Mouse (Mus musculus): Measurements from ENCODE around the gene Samm50.

Gene Samm50

GRCm38 (mm10) chr15:84238552-84238951 is 46.5 kb downstream of the Samm50 start:
- DNase-seq (ENCODE audit: low spot score): no peak

- no peak for DNase-seq (ENCODE audit: low spot score)
These were observed 47.0 kb downstream of the Samm50 start for GRCm38 (mm10) chr15:84238991-84239401.

- DNase-seq (ENCODE audit: low spot score): no peak
These were observed 49.5 kb downstream of the Samm50 start for GRCm38 (mm10) chr15:84241520-84241919.

GRCm38 (mm10) chr15:84245104-84245503 is 53.1 kb downstream of the Samm50 start:
- no peak for DNase-seq (ENCODE audit: low spot score)

- DNase-seq (ENCODE audit: low spot score): no peak
These were observed 54.2 kb downstream of the Samm50 start for GRCm38 (mm10) chr15:84246195-84246594.

DNA sequence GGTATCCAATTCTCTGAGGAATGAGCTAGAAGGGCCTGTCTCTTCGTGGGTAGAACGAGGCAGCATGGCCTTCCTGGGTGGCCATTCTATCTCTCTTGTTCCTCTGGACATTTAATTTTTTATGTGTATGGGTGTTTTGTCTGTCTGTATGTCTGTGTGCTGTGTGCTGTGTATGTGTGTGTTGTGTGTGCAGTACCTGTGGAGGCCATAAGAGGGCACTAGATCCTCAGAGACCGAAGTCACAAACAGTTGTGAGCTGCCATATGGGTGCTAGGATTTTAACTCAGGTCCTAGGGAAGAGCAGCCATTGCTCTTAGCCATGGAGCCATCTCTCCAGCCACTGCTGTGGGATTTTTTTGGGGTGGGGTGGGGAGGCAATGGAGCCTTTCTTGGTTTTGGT is 55.3 kb downstream of the Samm50 start:
- no peak for DNase-seq (ENCODE audit: low spot score)

DNA sequence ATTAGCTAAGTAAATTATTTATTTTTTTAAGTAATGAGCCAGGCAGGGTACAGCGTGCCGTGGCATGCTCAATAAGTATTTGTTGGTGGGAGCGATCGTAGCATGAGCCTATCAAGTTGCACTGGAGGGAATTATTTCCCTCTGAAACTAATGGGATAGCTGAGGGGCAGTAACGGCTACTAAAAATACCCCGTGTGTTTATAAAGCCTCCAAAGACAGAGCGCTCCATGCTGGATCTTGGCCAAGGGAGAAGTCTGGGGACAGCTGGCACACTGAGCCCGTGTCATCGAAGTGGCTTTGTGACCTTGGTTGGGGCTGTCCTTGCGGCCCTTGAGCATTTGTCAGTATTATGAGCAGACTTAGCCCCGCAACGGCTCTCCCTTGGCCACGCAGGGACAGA is 59.2 kb downstream of the Samm50 start:
- DNase-seq (ENCODE audit: low spot score): no peak

GRCm38 (mm10) chr15:84252645-84253044 is 60.6 kb downstream of the Samm50 start:
- DNase-seq (ENCODE audit: low spot score): no peak

GRCm38 (mm10) chr15:84253757-84254156 is 61.7 kb downstream of the Samm50 start:
- DNase-seq (ENCODE audit: low spot score): no peak

DNA sequence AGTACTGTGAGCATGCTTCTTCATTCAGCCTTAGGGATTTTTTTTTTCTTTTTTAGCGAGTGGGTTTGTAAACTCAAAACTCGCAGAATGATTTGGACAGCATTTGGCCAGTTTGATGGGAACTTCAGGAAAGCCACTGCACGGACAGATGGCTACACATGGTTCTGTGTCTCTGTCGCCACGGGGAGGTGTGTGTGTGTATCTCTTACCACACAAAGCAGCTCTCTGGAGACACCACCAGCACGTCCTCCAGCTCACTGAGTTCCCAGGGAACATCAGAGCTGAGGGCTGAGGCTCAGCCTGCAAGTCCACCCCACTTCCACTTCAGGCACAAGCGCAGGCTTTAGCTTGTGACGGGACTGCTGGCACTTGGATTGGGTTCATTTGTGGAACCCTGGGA is 62.3 kb downstream of the Samm50 start:
- no peak for DNase-seq (ENCODE audit: low spot score)

- DNase-seq (ENCODE audit: low spot score): no peak
These were observed 64.3 kb downstream of the Samm50 start for GRCm38 (mm10) chr15:84256254-84256850.

GRCm38 (mm10) chr15:84256864-84257263 is 64.8 kb downstream of the Samm50 start:
- no peak for DNase-seq (ENCODE audit: low spot score)

DNA sequence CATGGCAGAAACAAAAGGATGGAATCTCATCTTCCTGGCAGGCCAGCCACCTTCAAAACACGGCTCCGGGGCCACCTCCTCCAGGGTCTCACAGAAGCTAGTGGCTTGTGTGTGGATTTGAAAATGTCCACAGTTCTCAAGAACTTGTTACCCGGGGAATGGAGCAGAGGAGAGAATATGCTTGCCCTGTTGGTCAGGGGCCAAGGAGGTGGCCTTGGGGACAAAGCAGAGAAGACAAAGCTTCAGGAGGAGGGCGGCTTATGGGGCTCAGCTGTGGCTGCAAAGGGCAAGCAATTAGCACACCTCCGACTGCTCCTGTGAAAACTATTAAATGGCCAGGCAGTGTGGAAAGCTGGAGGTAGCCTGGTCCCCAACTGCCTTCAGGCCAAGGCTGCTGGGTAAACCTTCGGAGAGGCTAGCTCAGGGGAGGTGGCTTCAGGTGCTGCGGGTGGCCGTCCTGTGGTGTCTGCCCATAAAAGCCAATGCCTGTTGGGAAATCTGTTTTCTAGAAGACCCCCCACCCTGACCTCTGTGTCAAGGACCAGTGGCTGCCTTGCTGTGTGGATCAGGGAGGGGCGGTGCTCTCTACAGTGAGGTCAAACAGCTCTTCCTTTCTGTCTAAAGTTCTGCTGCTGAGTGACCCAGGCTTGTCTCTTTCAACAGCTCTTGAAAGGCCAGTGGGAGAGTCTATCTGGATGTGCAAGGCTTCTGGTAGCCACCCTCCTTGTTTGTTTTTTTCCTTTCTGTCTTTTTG is 66.7 kb downstream of the Samm50 start:
- no peak for DNase-seq (ENCODE audit: low spot score)

DNA sequence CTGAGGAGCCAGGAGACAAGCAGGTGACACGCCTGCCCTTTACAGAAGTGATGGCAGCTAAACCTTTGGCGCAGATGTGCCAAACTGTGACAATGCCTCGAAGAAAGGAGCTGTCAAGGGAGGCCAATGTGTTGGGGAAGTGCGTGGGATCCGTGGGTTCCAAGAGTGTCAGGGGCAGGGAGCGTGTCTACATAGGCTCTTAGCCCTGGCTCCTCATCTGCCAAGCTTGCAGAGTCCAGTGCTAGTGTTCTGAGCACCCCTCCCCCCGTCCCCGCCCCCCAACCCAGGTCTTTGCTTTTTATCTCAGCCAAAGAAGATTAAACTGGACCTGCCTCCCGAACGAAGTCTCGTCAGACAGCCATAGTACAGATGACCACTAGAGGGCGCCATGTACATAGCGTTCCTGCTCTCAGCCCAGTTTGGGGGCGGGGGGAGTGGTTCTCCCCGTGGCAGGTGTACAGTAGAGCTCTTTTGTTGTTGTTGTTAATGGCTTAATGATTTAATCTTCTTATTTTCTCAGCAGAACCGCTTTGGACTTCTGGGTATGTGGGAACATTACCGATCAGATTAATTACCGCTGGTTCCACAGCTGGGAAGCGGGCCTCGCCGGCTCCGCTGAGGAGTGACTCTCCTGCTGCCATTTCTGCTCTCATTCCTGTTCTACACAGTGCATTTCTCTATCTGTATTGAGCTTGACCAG is 68.2 kb downstream of the Samm50 start:
- DNase-seq (ENCODE audit: low spot score): peak; percentile 44

GRCm38 (mm10) chr15:84262630-84263029 is 70.6 kb downstream of the Samm50 start:
- no peak for DNase-seq (ENCODE audit: low spot score)

DNA sequence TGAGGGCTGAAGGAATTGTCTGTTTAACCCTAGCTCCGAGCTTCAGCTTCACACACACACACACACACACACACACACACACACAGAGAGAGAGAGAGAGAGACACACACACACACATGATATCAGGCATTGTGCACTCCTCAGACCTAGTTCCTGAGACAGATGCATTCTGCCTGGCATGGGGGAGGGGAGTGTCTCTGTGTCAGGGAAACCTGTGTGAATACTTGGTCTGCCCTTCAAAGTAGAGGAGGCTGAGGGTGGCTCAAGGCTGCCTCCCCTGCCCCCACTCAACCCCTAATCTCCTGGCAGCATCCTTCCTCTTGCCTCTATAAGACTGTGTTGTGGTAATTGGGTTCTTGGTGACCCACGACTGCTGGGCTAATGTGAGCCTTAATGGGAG is 71.5 kb downstream of the Samm50 start:
- no peak for DNase-seq (ENCODE audit: low spot score)

GRCm38 (mm10) chr15:84265141-84265540 is 73.1 kb downstream of the Samm50 start:
- DNase-seq (ENCODE audit: low spot score): no peak

GRCm38 (mm10) chr15:84266290-84266689 is 74.2 kb downstream of the Samm50 start:
- DNase-seq (ENCODE audit: low spot score): no peak
